Mouse (Mus musculus) small intestine, adult 2 months (tissue): ENCODE results near the gene Creb1. TPM values are rescaled to one million over a fixed set of nuclear protein-coding genes. Genes with fewer than 3 reads are reported as not detected.

Source experiments
- H3K27ac ChIP-seq: fragments of 200-500 bp; 2 replicates; pipeline ENCODE4 v1.5.1; 2012; ENCODE audit warnings: low read depth, low read length, control low read depth, inconsistent platforms; ENCODE audit not compliant: insufficient read depth
- H3K27me3 ChIP-seq: fragments of 200-500 bp; 2 replicates; pipeline ENCODE4 v1.6.1; 2012; ENCODE audit warnings: mild to moderate bottlenecking, moderate library complexity, low read length, inconsistent platforms; ENCODE audit not compliant: control insufficient read depth, insufficient read depth
- H3K36me3 ChIP-seq: fragments of 200-500 bp; 2 replicates; pipeline ENCODE4 v1.6.1; 2012; ENCODE audit warnings: mild to moderate bottlenecking, low read length, control low read depth, inconsistent platforms; ENCODE audit not compliant: control insufficient read depth, insufficient read depth
- H3K4me1 ChIP-seq: fragments of 200-500 bp; 2 replicates; pipeline ENCODE4 v1.6.1; 2012; ENCODE audit warnings: low read length, inconsistent platforms, mixed read lengths; ENCODE audit not compliant: control insufficient read depth, insufficient read depth, insufficient read length
- H3K4me3 ChIP-seq: fragments of 200-500 bp; 2 replicates; pipeline ENCODE4 v1.5.1; 2012; ENCODE audit warnings: low read depth, mild to moderate bottlenecking, control low read depth, inconsistent platforms, low read length, moderate library complexity
- CTCF ChIP-seq: fragments of 200-500 bp; IDR thresholded peaks from 2 replicates; pipeline ENCODE4 v1.5.1; 2012; ENCODE audit warnings: low read depth, mild to moderate bottlenecking, control low read depth, inconsistent platforms, low read length, moderate library complexity, mixed read lengths; ENCODE audit not compliant: insufficient replicate concordance, insufficient read length; ENCODE audit errors: extremely low read depth
- POLR2A ChIP-seq: fragments of 200-500 bp; IDR thresholded peaks from 2 replicates; pipeline ENCODE4 v1.6.1; 2012; ENCODE audit warnings: low read depth, mild to moderate bottlenecking, control low read depth, inconsistent platforms, low read length, moderate library complexity
- WGBS: fragments of 180-500 bp; shearing (Covaris S2); methylation state at CpG from one replicate; pipeline ENCODE4 v1.1.7; 2018; 5-methylcytosine and 5-hydroxymethylcytosine counted together
- polyA plus RNA-seq: library from polyadenylated mRNA; depleted of rRNA; stranded (reverse); fragments of >200 nt; gene quantifications from 2 replicates; pipeline ENCODE4 v1.2.3, GENCODE M21; 2012

Gene Creb1
- polyA plus RNA-seq, 1 experiment: 12.6 TPM

DNA sequence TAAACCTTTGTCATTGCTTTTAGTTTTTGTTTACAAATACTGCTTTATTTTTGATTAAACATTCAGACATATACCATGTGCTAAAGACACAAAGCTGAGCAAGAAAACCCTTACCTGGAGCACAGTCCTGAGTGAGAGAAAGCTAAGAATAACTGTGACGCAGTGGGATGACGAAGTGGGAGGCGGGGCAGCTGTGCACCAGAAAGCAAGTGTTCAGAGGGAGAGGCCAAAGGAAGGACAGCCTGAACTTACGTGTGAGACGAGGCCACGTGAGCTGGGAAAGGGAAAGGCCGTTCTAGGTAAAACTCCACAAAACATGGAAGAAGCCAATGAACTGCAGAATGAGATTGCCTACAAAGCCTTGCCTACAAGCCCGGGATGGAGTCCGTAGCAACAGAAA is 77.5 kb downstream of the Creb1 start:
- TF ChIP-seq POLR2A (no peak), CTCF (no peak)
- H3K4me3 ChIP-seq: no peak overlapping the region
- H3K27me3 ChIP-seq: no peaks in the 10 kb centered on the region
- WGBS: 76% methylated on average over 9 of the region's 9 CpGs
- H3K36me3 ChIP-seq: peaks cover 13% of the 10 kb centered on the region
- no peaks in the 10 kb centered on the region; the same call in 1 of the 2 replicates for H3K4me1 ChIP-seq
- H3K27ac ChIP-seq: no peak overlapping the region

DNA sequence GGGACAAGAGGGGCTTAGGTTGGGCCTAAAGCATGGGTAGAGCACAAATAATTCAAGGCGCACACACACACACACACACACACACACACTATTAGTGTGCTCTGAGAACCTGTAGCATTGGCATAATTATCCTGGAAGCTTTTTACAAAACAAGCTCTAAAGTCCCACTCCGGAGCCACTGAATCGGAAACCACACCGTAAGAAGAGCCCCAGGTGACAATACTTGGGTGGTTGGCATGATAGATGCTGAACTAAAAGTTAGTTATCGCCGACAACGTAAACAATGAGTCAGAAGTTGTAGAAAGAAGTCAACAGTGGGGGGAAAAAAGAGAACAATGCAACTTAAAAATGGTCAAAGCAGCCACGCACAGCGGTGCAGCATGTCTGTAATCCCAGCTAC is 81.9 kb downstream of the Creb1 start:
- H3K27ac ChIP-seq: no peak overlapping the region
- no peaks in the 10 kb centered on the region for H3K27me3 ChIP-seq
- H3K36me3 ChIP-seq: no peaks in the 10 kb centered on the region
- H3K4me3 ChIP-seq: no peak overlapping the region
- TF ChIP-seq POLR2A (no peak), CTCF (no peak)
- 86% methylated on average over 9 of the region's 9 CpGs for WGBS
- no peaks in the 10 kb centered on the region; the same call in 1 of the 2 replicates for H3K4me1 ChIP-seq

DNA sequence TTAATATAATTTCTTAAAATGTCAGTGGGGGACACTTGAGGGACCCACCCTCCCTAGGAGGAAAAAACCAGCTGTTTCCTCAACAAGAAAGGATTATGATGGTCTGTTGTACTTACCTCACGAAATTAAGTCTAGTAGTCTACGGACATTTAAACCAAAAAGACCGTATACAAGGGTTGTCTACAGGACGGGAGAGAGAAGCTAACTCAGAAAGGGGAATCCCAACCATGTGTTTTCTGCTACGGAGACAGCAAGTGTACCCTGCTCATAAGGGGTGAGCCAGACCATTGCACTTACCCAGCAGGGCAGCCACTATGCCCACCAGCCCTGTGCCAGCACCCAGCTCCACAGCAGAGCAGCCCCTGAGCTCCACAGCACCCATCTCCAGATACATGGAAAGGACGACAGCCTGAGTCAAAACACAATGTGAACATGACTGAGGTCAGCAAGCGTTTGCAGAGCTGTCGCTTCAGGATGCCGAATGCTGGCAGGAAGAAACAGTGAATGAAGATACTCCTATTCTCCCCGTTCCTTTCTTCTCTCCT is 82.4 kb downstream of the Creb1 start:
- no peaks in the 10 kb centered on the region for H3K36me3 ChIP-seq
- H3K27me3 ChIP-seq: no peaks in the 10 kb centered on the region
- TF ChIP-seq POLR2A: no peak
- no peak for TF ChIP-seq CTCF
- H3K4me1 ChIP-seq: no peaks in the 10 kb centered on the region; the same call in 1 of the 2 replicates
- H3K4me3 ChIP-seq: peak overlapping the region; percentile 8; the same call in 1 of the 2 replicates
- WGBS: 84% methylated on average over 10 of the region's 10 CpGs
- H3K27ac ChIP-seq: peak overlapping the region; percentile 53

DNA sequence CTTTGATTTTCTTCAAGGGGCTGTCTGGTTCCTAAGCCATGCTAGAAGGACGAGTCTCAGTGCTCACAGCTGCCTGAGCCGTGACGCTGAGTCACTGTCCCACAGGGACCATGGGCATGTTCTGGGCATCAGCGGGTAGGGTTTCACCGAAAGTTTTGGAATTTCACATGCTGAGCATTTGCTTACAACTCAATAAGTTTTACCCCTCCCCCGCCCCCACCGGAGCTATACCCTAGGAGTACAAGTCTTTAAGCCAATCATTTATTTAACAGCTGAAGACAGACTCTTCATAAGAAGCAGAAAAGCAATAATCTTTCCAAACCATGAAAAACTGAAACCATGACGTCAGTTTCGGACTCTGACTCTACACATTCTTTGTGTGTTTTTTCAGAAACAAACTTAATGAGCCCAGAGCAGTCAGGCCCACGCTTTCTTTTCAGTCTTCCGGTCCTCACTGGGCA is 83.1 kb downstream of the Creb1 start:
- peak overlapping the region; percentile 8; the same call in 1 of the 2 replicates for H3K4me3 ChIP-seq
- peak overlapping the region; percentile 53 for H3K27ac ChIP-seq
- H3K4me1 ChIP-seq: no peaks in the 10 kb centered on the region; the same call in 1 of the 2 replicates
- H3K36me3 ChIP-seq: no peaks in the 10 kb centered on the region
- TF ChIP-seq CTCF: no peak
- no peaks in the 10 kb centered on the region for H3K27me3 ChIP-seq
- WGBS: 80% methylated on average over 11 of the region's 11 CpGs

GRCm38 (mm10) chr1:64616076-64616475 is 83.6 kb downstream of the Creb1 start:
- Histone ChIP-seq H3K27ac (peak overlapping the region; percentile 71), H3K36me3 (no peaks in the 10 kb centered on the region), H3K4me1 (no peaks in the 10 kb centered on the region; the same call in 1 of the 2 replicates), H3K27me3 (no peaks in the 10 kb centered on the region), H3K4me3 (peak overlapping the region; percentile 22; the same call in 1 of the 2 replicates)
- TF ChIP-seq POLR2A (no peak), CTCF (no peak)
- 71% methylated on average over 6 of the region's 6 CpGs for WGBS

- Histone ChIP-seq H3K4me1 (no peaks in the 10 kb centered on the region; the same call in 1 of the 2 replicates), H3K4me3 (peak overlapping the region; percentile 82), H3K36me3 (no peaks in the 10 kb centered on the region), H3K27ac (peak overlapping the region; percentile 71), H3K27me3 (no peaks in the 10 kb centered on the region)
- TF ChIP-seq CTCF (no peak), POLR2A (no peak)
- 2% methylated on average over 8 of the region's 8 CpGs for WGBS
Measured at GRCm38 (mm10) chr1:64616531-64616880, 84.1 kb downstream of the Creb1 start.

DNA sequence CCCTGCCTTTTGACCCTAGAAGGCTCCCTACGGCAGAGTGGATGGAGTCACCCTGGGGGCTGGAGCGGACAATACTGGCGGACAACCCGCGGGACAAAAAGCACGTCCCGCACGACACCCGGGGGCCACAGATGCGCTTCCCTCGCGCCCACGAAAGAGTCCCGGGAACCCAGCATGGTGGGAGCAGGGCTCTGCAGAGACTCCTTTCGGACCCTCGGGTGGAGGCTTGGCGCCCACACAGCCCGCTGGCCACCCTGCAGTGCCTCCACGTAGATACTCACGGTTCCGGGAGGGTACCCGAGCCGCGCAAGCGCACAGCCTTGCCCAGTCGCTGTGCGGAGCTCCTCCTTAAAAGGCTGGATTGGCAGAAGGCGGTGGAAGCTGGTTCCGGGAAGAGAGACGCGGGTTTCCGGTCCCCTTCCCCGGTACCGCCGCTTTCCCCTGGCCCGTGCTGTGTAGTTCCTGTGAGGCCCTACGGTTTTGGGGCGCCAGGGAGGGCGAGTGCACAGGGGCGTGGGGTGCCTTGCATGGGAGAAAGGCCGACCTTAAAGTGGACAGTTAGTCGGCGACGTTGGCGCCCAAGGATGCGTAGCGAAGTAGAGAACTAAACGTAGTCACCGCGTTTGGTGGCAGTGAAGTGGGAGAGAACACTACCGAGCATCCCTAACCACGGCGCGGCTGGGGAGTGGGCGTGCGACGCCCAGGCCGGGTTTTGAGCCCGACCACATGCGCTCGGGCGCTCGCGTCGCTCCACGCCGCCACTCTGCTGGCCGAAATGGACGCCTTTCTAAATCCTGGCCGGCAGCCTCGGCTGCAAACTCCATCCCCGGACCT is 84.7 kb downstream of the Creb1 start, which contains the start of gene Mettl21a:
Gene Mettl21a (minus strand): TSS at position 362 of the 834 bp plus-strand sequence.
- no peaks in the 10 kb centered on the region for H3K36me3 ChIP-seq
- no peaks in the 10 kb centered on the region; the same call in 1 of the 2 replicates for H3K4me1 ChIP-seq
- WGBS: under 1% methylated on average over 72 of the region's 72 CpGs
- TF ChIP-seq POLR2A (peak; percentile 89), CTCF (no peak)
- peak within 1 kb of the TSS; percentile 82 for H3K4me3 ChIP-seq
- peak within 1 kb of the TSS; percentile 92 for H3K27ac ChIP-seq
- no peaks in the 10 kb centered on the region for H3K27me3 ChIP-seq
